Mouse (Mus musculus) c-Kit-positive CD71-positive TER-119-negative erythroid progenitor cells, embryonic 14.5 days (primary cell): ENCODE measurements around the gene Camta2.

Experiments used
- DNase-seq: peaks from one replicate; pipeline ENCODE4 v3.0.0-alpha.2; 2013; ENCODE audit warnings: low read depth

Gene Camta2

GRCm38 (mm10) chr11:70687601-70688199 is at the start of gene Camta2:
Gene Camta2, minus strand, starts transcription at chr11:70688105.
- no peak for DNase-seq

- no peak for DNase-seq
Measured at GRCm38 (mm10) chr11:70733256-70733655, 45.4 kb upstream of the Camta2 start.

GRCm38 (mm10) chr11:70731178-70731577 is 43.3 kb upstream of the Camta2 start:
- DNase-seq, result no peak

DNA sequence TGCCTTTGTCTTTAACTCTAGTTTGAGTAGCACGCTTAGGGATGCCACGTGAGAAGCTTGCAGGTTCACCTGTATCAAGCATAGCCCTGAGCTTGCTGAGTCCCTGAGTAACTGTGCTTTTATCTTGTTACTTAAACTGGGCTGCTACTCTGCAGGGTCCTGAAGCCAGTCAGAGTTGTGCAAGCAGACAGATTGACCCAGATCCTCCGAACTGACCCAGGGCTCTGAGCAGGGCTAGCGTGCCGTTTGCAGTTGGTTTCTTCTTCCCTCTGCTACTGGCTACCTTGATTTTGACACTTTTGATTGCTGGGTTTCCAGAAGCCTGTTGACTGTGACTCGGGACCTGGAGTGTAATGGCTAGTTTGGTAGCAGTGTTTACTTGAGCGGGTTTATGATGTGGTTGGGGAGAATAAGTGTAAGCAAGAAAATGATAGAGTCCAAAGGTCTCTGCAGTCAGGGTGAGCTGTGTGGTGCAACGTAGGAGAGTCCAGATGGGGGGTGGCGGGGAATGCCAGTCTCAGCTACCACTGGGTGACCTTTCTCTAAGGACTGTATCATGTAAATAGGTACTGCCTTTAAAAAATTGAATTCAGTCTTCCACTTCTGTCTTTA is 42.6 kb upstream of the Camta2 start:
- DNase-seq, result no peak

DNA sequence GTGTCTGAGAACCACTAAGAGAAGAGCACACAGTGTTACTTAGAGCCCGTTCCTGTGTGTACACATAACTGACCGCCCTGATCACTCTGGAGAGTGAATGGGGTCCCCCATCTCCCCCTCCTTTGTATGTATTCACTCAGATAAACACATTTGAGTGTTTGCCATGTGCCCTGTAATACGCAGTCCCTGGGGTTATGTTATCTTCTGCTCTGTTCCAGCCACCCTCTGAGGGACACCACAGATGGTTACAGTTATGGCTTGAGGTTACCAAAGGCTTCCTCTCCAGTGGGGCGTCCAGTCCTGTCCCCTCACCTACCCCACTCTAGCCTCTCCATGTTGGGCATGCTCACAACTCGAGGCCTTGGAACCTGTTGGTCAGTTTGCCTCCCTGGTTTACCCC is 39.5 kb upstream of the Camta2 start:
- no peak for DNase-seq

- no peak for DNase-seq
Measured at GRCm38 (mm10) chr11:70726585-70726984, 38.7 kb upstream of the Camta2 start.

- DNase-seq, result no peak
Measured at GRCm38 (mm10) chr11:70724706-70725105, 36.8 kb upstream of the Camta2 start.

GRCm38 (mm10) chr11:70721072-70721471 is 33.2 kb upstream of the Camta2 start:
- DNase-seq, result no peak

DNA sequence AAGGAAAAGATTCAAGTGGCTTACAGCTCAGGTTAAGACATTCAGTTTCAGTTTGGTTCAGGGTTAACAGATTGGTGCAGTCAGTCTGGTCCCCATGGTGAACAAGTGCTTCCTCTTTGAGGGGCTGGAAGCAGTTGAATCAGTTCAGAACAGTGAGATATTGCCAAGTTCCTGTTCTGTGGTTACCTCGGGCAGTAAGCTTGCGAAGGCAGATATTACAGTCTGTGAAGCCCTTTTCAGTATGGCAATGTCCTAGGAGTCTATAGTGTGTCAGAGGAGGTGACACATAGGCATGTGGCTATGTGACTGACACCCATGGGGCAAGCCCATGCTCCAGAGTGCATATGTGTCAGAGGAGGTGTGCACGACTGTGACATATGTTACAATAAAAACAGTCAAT is 32.7 kb upstream of the Camta2 start:
- no peak for DNase-seq

- no peak for DNase-seq
Measured at GRCm38 (mm10) chr11:70718481-70718880, 30.6 kb upstream of the Camta2 start.

GRCm38 (mm10) chr11:70715832-70716231 is 27.9 kb upstream of the Camta2 start:
- DNase-seq, result no peak

DNA sequence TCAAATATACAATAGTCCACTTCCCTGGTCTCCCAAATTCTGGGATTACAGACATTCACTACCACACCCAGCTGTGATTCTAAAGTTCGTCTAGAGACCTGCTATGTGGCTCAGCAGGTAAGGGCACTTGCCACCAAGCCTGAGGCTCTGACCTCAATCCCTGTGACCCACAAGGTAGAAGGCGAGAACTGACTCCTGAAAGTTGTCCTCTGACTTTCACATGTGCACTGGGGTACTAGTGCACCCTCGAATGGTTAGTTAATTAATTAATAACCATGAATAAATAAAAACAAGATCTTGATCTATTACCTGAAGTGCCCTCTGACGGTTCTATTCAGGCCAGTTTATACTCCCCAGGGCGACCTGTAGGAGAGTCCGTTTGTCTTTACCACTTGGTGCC is 25.3 kb upstream of the Camta2 start:
- no peak for DNase-seq

- DNase-seq, result no peak
Measured at GRCm38 (mm10) chr11:70711026-70711425, 23.1 kb upstream of the Camta2 start.

- no peak for DNase-seq
Measured at GRCm38 (mm10) chr11:70706127-70706526, 18.2 kb upstream of the Camta2 start.

DNA sequence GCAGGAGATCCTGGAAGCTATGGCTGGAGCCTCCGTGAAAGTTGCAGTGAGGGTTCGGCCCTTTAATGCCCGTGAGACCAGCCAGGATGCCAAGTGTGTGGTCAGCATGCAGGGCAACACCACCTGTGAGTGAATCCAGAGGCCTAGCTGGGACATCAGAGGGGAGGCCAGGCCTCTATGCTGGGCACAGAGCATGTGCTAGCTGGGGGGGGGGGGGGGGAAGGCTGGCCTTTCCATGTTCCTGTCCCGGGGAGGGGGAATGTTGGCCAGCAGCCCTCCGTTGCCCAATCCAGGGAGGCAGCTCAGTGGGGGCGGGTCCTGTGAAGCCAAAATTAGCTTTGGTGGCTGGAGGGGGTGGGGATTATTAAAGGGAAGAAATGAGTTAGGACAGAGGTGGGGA is 14.9 kb upstream of the Camta2 start:
- DNase-seq, result no peak

- no peak for DNase-seq
Measured at GRCm38 (mm10) chr11:70701984-70702733, 14.3 kb upstream of the Camta2 start.

DNA sequence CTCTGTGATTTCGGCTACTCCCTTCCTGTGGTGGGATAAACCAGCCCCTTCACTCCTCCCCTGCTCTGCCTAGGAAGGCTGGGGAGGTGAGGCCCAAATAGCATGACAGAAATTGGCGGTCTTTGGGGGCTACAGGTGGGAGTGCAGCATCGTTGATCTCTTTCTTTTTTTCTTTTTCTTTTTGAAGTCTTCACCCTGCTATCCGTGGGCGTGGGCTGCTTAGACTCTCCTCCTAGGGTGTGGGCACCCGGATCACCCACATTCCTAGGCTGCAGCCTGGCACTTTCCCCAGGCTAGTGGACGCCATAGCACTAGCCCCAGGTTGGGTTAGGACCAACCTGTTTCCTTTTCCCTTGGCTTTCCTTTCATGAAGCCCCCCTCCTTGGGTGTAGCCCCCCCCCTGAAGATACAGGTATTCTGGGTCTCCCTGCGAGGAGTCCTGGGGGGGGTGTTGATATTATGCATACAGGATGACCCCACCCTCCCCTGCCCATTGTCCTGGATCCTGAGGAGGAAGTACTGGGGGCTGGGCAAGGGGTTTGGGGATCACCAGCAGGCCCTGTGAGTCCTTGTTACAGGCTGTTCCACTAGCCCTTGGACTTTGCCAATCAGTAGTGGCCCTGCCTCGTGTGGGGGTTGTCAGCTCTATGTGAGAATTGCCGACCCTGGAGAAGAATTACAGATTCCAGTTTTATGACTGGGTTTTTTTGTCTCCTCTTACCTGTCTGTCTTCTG is 13.5 kb upstream of the Camta2 start:
- no peak for DNase-seq

GRCm38 (mm10) chr11:70700613-70701012 is 12.7 kb upstream of the Camta2 start:
- DNase-seq, result no peak

- peak; percentile 80 for DNase-seq
Measured at GRCm38 (mm10) chr11:70699722-70700556, 12.0 kb upstream of the Camta2 start, which contains the start of the genes Inca1 and Kif1c. Gene Inca1, minus strand, starts transcription at chr11:70700155. Gene Kif1c, plus strand, starts transcription at chr11:70700548.

- no peak for DNase-seq
Measured at GRCm38 (mm10) chr11:70699051-70699450, 11.1 kb upstream of the Camta2 start.

- no peak for DNase-seq
Measured at GRCm38 (mm10) chr11:70697376-70697775, 9.5 kb upstream of the Camta2 start.

DNA sequence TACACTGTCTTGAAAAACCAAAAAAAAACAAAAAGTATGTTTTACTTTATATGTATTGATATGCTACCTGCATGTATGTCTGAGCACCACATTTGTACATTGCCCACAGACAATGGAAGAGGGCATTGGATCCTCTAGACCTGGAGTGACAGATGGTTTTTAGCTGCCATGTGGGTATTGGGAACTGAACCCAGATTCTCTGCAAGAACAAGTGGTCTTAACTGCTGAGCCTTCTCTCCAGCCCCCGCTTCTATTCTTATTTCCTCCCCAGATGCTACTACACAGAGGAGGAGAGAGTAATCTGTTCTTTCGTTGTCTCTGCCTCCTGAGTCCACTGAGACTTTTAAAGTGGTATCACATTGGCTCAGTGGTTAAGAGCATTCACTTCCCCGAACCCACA is 5.6 kb upstream of the Camta2 start:
- no peak for DNase-seq
